Mouse (Mus musculus): ENCODE measurements around the gene Dusp3. TPM values are rescaled to one million over a fixed set of nuclear protein-coding genes. Genes with fewer than 3 reads are reported as not detected.
"Not testable (repeated sequence)": the region's sequence is repeated elsewhere in the genome, so short reads cannot be mapped to it uniquely, and the experiment has no call there.

Gene Dusp3
- total RNA-seq, 2 experiments from 2014 or later = 149 to 162 TPM

DNA sequence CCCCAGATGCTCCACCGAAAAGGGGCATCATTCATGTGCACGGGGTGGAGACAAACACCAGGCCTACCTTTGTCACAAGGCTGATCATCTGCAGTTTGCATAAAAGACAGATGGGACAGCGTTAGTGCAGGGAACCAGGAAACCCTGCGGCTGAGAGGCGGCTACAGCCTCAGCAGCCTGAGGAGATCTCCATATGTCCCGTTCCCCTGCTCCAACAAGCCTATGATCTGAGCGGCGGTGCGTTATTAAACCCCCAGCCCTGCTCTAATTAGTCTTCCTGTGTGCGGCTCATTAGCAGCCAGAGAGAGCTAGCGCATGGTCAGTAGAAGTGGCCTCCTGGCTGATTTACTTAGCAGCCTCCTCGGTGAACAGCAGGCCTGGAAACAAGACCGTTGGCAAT is 23.3 kb upstream of the Dusp3 start:
- no peak for DNase-seq

DNA sequence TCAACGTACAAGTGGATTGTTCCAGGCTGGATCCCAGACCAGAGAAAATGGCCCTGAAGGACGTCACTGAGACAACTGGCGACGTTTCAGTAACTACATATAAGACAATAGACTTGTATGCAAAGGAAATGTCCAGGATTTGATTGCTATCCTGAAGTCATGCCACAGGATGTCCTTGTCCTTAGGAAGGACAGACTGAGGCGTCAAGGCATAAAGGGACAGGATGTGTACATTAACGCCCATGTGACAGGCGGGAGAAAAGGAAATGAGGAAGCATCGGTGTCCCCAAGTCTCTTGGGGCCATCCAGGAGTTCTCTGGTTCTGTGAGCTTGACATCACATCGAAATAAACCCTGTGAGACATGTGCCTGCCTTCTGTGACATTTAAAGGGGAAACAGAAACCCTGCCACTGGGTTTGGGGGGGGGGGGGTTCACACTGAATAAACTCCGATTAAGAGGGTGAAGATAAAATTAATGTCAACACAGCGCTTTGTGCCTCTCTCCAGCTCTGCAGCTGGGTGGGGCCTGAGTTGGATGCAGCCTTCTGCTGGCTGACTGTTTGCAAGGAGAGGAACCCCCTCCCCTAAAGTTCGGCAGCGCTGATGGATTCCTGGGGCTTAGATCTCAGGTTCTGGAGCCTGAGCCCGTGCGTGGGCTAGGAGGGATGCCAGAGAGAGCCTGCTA is 22.3 kb upstream of the Dusp3 start:
- DNase-seq = no peak

DNA sequence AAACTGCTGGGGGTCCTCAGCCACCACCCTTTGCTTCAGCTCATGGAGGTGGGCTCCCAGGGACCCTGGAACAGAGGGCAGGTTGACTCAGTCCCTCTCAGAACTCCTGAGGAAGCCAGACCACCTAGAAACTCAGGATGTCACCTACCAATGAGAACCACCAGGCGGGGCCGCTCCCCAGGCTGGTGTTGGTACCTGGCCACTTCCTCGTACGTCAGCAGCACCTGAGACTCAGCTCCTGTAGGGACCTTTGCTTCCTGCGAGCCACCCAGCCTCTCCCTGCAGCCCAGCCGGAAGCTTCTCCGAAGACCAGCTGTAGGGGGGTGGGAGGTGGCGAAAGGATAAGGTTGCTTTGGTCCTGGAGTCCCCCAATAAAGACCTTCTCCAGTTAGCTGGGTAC is 21.6 kb upstream of the Dusp3 start:
- no peak for DNase-seq

DNA sequence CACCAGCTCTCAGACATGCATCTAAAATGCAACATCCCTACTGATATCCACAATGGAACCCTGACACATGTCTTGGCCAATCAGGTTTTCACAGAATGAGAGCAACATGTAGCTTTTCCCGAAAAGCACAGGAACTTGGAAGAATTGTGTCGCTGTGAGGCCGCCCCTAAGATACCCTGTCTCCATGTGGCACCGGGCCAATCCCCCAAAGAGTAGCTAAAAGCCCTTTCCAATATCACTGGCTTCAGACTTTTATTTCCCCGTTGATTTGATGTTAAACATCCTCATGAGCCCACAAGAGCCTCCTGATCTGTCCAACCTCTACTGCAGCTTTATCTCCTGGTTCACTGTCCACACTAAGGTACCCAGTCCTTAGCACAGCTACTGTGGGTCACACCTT is 19.9 kb upstream of the Dusp3 start:
- no peak for DNase-seq

DNA sequence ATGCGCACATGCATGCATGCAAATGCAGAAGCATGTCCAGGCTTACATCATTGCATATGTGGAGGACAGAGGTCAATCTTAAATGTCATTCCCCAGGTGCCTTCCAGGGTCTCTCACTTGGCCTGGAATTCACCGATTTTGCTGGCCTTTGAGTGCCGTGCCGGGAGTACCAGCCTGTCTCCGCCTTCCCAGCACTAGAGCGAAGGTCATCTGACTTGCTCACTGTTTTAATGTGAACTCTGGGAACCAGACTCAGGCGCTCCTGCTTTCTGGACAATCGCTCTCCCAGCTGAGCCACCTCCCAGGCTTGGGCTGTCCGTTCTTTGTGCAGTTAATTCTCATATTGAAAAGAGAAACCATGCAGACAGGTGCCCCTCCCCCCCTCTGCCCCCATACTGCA is 19.5 kb upstream of the Dusp3 start:
- DNase-seq = no peak

DNA sequence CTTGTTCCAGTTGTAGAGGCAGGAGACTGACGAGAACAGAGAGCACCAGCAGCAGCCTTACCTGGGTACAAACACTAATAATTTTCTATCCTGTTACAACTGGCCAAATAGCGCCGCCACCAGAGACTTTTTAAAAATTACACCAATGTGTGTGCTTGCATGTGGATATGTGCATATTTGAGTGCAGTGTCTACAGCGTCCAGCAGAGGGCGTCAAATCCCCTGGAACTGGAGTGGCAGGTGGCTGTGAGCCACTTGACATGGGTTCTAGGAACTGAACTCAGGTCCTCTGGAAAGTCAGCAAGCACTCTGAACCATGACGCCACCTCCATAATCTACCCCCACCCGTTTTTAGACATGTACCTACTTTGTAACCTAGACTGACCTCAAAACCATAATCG is 17.4 kb upstream of the Dusp3 start:
- DNase-seq = no peak

DNA sequence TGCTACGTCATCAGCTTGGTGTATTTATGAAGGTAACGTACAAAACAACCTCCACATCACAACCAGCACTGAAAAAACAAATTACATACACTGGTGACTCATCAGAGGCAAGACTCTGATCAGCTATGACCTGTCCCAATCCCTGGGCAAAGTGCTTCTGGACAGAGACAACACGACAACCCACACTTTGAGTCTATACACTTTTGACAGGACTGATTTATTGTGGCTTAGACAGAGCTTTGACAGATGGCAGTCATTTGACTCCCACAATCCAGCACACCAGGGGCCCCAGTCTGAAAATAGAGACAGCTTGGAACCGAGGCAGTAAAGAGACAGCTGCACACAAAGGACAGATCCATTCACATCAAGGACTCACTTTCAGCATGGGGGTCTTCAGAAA is 12.7 kb upstream of the Dusp3 start:
- DNase-seq = no peak

DNA sequence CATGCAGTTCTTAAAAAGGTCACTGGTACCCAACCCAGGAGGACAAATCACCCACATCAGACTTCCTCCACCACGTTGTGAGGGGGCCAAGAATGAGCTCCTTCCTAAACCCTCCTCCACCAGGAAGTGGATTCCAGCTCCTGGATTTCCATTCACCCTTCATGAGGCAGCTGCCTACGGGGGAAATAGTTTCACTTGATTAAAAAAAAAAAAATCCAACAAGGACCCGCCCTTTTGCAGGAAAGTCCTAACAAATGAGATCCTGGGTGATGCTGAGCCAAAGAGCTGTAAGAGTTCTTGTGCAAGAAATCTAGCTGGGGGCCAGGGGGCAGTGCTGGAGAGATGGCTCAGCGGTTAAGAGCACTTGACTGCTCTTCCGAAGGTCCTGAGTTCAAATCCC is 11.4 kb upstream of the Dusp3 start:
- peak; percentile 38 for DNase-seq

DNA sequence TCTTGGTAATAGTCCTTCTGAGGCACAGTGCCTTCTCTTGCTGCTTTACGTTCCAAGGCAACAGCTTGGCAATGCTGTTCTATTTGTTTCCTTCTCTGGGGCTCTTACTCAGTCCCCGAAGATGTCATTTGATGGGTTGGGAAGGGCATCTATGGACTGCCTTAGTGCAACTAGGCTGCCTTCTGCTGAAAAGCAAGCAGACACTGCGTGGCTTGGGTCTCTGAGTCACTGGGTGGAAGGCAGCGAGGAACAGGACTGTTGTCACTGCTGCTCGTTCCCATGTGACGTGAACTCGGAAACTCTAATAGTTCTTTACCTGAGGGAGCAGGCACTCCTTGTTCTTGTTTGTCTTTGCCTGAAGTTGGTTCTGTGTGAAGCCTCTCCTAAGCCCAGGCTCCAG is 9.1 kb upstream of the Dusp3 start:
- no peak for DNase-seq

DNA sequence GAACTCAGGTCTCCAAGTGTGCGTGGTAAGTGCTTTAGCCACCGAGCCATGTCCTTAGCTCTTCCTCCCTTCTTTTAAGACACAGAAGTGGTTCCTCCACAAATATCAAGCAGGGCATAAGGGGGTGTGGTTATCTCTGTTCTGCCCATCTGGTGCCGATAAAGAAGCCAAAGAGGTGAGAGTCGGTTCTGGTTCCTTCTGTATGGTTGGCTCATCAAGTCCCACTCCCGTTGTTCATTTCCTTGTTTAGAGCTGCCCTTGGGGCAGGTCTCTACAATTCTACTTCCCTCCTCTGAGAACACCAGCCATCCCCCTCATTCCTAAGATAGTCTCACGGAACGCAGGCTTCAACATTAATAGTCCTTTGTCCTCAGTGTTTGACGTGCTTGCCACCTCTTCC is 7.3 kb upstream of the Dusp3 start:
- DNase-seq = no peak

DNA sequence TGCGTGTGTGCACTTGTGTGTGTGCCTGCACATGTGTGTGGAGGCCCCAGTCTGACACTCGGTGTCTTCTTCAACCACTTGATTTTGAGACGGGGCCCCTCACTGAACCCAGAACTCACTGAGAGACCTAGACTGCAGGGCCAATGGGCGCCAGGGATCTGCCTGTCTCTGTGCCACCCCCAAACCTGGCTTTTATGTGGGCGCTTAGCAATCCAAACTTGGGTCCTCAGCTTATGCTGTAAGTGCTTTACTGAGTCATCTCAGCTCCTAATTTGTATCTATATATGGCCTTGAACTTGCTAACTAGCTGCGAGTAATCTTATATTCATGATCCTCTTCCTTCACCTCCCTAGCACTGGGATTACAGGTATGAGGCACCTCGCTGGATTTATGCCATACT is 5.6 kb upstream of the Dusp3 start:
- DNase-seq = no peak

DNA sequence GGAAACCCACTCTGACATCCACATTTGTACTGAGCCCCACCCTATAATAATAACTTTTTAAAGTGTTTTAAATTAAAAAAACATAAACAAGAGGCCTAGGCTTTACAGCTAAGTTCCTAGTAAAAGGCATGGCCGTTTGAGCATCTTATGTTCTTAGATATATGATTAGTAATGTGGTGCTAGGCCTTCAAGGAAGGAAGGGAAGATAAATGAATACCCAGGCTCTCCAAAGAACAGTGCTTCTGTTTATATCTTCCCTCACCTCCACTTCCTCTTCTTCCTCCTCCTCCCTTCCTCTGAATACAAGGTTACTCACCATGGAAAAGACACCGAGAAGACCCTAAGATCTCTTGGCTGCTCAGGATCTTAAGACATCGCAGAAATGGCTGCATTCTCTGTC is 5.0 kb upstream of the Dusp3 start:
- DNase-seq = no peak

DNA sequence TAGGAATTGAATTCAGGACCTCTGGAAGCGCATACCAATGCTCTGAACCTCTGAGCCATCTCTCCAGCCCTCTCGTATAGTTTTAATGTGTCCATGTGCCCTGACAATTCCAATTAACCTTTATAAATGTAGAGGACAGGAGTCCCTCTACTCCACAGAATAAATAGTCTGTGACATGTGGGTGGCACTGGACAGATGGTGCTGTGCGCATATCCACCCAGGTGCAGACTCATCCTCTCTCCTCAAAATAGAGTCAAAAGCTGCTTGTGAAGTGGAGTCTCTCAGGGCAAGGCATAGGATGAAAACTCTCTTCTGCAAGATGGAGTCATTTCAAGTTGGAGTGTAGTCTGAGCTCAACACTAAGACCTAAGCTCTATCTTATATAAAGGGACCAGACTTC is 3.4 kb upstream of the Dusp3 start:
- DNase-seq = no peak

DNA sequence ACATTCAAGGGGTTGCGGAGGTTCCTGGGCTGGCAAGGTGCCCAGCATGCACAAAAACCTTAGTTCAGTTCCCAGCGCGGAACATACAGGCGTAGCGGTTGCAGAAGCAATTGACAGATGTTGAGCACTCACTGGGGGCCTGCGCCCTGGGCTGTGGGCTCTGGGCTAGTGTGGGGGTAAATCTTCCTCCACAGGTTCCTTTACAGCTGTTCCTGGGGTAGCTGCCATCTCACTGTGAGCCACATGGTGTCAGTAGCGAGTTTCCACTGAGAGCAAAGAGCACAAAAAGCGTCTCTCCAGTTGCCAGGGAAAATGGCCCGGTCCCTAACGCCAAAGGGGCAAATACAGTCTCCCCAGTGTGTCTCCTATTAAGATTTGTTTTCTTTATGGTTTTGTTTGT is 823 bp downstream of the Dusp3 start:
- peak; percentile 93 for DNase-seq

DNA sequence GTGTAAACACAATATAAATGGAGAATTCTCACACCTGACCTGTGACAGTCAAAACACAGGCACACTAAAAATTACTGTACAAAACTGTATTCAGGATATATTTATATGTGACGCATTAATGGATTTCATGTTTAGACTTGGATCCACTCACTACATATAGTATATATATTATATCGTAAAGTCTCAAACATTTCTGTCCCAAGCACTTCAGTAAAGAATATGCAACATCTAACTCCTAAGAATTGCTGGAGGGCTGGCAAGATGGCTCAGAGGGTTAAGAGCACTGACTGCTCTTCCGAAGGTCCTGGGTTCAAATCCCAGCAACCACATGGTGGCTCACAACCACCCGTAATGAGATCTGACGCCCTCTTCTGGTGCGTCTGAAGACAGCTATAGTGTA is 1.4 kb downstream of the Dusp3 start:
- not testable (repeated sequence) for DNase-seq

DNA sequence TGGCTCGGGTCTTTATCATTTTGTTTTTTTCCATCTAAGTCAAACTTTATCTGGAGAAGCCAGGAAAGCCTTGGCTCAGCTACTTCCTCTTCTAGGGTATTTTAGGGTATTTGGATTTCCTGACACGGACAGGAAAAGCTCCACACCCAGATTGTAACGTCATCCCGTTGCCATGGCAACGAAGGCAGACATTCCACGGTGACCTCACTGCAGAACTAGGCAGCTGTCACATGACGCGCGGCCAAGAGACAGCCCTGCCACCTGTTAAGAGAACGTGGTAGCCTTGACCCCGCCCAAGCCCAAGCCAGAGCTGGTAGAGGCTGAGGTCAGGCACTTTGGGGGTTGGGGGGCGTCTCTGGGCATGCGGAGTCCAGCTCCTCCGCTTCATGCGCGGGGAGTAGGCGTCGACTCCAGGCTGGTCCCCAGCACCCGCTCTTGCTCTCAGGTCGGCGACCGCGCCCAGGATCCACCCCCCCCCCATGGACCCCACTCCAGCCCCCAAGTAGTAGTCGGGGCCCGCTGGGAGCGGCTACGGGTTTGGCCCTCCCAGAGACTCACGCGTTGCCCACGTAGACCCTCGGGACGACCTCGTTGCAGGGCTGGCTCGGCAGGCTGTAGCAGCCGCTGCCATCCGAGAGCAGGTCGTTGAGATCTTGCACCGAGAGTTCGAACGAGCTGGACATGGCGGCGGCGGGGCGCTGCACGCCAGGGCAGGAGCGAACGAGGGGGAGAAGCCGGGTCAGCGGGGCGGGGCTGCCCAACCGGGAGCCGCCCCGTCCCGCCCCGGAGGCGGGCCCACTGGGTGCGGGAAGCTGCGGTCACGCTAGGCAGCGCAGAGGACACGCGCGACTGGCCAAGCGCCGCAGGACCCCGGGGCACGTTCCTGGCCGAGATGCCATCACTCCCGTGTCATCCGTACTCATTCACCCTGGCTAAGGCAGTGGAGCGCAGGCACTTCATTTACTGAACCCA is 2.5 kb downstream of the Dusp3 start, which contains the start of gene Cfap97d1:
Cfap97d1 (plus strand) TSS at position 226 of the 972 bp plus-strand sequence.
- DNase-seq = peak; percentile 97

DNA sequence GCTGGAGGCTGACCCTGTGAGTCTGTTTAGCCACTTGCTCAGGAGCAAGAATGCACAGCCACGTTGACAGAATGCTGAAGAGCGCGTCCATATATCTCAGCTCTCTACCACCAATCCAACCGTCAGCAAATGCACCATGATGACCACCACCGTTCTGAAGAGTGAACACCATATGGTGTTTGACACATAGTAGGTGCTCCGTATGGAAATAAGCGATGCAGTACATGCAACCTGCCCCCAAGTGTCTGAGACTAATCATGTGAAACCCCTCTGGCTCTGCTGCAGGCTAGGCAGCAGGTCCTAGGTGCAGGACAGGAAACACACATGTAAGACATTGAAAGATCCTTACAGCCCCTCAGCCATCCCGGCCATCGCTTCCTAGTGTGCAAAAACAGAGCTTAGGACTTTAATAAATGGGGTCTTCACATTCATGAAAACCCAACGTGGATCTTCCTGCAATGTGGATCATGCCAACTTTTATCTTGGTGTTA is 3.3 kb downstream of the Dusp3 start:
- DNase-seq = no peak

DNA sequence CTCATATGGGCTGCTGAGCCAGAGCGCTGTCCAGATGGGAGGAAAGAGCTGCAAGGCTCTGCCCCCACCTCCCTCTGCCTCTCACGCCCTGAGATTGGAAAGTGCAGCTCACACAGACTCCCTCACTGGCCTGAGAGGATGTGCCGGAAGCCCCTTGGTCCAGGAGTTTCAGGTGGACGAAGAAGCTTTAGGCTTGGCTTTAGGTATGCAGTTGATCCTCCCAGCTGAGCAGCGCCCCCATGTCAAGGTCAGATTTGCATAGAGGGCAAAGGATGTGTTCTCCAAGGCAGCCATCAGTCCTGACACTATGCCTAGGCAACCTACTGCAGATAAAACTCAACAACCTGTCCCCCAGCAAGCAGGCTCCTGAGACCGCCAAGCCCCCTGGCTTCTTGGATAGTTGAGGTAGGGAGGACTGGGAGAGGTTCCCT is 3.8 kb downstream of the Dusp3 start:
- peak; percentile 53 for DNase-seq

DNA sequence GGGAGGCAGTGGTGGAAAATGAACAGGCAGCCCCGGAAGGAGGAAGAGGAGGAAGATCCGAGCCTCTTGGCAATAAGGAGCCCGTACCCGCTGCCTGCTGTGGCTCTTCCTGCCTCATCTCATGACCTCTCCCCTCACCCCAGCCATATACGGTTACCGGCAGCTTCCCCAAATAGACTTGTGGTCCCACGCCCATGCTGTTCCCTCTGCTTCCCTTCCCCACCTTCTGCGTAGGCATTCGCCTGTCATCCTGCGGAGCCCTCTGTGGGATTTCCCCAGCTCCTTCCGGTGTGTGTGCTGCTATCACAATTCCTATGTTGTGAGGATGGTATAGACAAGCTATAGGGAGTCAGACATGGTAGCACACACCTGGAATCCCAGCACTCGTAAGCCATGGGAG is 5.0 kb downstream of the Dusp3 start:
- no peak for DNase-seq

DNA sequence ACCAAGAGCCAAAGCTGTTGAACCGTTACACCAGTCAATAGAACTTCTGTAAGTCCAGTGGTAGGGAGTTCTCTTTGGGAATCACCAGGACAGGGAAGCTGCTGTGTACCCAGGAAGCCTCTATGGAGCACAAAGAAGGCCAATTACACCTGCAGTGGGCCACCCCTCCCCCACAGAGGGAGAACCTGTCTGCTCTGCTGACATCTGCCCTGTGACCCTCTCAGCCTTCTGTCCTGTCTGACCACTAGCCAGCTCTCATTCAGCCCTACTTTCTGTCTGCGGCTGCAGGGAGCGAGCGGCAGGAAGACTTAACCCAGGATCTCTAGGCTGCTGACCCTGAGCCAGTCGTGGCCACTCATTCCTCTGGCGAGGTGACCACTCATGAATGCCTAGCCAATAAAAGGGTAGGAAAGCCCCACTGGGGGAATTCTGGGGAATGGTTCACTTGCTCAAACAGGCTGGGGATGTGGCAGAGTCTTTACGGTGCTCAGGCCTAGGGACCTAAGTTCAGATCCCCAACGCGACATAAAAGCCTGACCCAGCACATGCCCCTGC is 6.1 kb downstream of the Dusp3 start:
- no peak for DNase-seq

DNA sequence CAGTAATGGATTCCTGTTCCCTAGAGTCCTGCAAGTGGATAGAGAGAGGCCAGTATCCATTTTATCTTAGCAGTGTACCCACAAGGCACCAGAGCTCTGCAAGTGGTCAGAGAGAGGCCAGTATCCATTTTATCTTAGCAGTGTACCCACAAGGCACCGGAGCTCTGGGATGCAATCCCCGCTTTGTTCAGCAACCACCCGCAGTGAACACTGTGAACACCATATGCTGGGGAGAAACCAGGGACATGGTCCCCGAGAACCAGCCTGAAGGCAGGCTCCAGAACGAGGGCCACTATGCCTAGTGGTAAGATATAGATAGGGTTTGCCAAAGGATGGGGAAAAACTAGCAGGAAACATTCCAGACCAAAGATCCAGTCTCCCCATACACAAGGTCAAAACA is 7.7 kb downstream of the Dusp3 start:
- no peak for DNase-seq

DNA sequence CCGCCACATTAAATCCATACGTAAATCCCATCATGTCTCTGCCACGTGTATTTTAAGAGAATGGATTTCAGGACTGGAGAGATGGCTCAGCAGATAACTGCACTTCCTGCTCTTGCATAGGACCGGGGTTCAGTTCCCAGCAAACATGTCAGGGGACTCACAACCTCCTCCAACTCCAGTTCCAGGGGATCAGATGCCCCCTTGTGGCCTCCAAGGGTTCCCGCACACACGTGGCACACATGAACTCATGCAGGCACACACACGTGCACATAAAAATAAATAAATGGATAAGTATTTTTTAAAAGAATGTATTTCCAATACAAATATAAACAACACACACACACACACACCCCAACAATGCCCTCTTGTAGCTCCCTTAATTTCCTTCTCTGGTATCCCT is 9.9 kb downstream of the Dusp3 start:
- DNase-seq = no peak

DNA sequence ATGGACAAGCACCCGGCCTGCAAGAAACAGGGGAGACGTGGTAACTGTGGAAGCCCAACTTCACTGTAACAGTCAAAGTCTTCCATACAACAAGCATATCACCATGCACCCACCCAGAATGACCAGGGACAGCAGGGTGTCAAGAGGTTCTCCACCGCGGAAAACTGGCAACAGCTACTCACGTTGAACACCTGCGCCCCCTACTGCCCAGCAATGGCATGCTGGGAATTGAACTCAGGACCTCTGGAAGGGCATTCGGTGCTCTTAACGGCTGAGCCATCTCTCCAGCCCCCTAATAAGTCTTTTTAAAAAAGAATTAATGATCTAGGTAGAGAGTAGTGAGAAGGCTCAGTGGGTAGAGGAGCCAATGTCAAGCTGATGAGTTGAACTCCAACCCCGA is 11.9 kb downstream of the Dusp3 start:
- peak; percentile 50 for DNase-seq
